Mouse (Mus musculus) MEL (cell line): ENCODE data around the gene Trim43a.

Experiments used
- CTCF ChIP-seq, 3 experiments: IDR thresholded peaks in 2 of 3; conservative IDR thresholded peaks in 1 of 3; 2 replicates each; pipeline ENCODE4 v1.5.1; 2011 to 2012; ENCODE audit warnings: low read length in 3 of 3, low read depth in 2 of 3, mild to moderate bottlenecking in 2 of 3, improper control_type of control experiment in 1 of 3, inconsistent platforms in 1 of 3, mixed read lengths in 1 of 3, moderate library complexity in 1 of 3; ENCODE audit not compliant: control insufficient read depth in 1 of 3, insufficient read depth in 1 of 3, poor library complexity in 1 of 3, severe bottlenecking in 1 of 3
- POLR2A ChIP-seq, 2 experiments: IDR thresholded peaks; 2 replicates each; pipeline ENCODE4 v1.6.1; 2011 to 2012; ENCODE audit warnings: low read length in 2 of 2, mild to moderate bottlenecking in 2 of 2, control low read depth in 1 of 2, improper control_type of control experiment in 1 of 2, low read depth in 1 of 2, moderate library complexity in 1 of 2; ENCODE audit not compliant: control insufficient read depth in 1 of 2, insufficient read depth in 1 of 2, poor library complexity in 1 of 2
- SMC3 ChIP-seq: IDR thresholded peaks from 2 replicates; pipeline ENCODE4 v1.6.1; 2011; ENCODE audit warnings: low read depth, low read length, improper control_type of control experiment
- TAL1 ChIP-seq: IDR thresholded peaks from 2 replicates; pipeline ENCODE4 v1.6.1; 2012; ENCODE audit warnings: mild to moderate bottlenecking, inconsistent platforms, low read length, moderate library complexity, mixed read lengths
- ZMIZ1 ChIP-seq: IDR thresholded peaks from 2 replicates; pipeline ENCODE4 v1.6.1; 2012; ENCODE audit warnings: low read depth, mild to moderate bottlenecking, inconsistent platforms, low read length, improper control_type of control experiment, moderate library complexity

- TF ChIP-seq ZMIZ1 (no peak), POLR2A (IDR thresholded peaks at IDR 0.05; ENCODE audit: control insufficient read depth in 1 of 2, insufficient read depth in 1 of 2, low read depth in 1 of 2, low read length in 2 of 2, poor library complexity in 1 of 2) (no peak), TAL1 (no peak), CTCF (IDR thresholded peaks at IDR 0.05 in 2 of 3, conservative IDR thresholded peaks at IDR 0.05 in 1 of 3; ENCODE audit: control insufficient read depth in 1 of 3, insufficient read depth in 1 of 3, low read depth in 2 of 3, low read length in 3 of 3, poor library complexity in 1 of 3, severe bottlenecking in 1 of 3) (peak in 2 of 3 experiments; percentile 27 to 66; a peak in 3 of 6 replicates), SMC3 (peak; percentile 60)
These were observed 37.9 kb upstream of the Trim43a start for GRCm38 (mm10) chr9:88542816-88543215.
